Comparison of ENCODE assay signal across 10 mouse cellular contexts in the genomic region with DNA sequence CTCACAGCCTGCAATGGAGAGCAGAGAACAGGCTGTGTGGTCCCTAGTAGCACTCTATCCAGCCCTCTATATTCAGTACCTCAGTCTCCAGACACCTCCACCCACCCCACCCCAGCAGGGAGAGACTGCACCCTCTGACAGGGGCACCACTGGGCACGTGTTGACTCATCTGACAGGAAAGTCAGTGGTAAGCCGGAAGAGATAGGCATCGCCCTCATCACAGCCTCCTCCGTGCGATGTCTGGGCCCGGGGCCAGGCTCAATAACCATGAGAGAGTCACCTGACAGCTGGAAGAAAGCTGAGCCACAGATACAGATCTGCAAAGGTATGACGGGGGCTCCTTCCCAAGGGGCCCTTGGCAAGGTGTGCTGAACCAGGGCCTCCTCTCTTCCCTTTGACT. TPM values are rescaled to one million over a fixed set of nuclear protein-coding genes. Genes with fewer than 3 reads are reported as not detected.
A peak's percentile ranks its signal among the peaks of the same experiment; 100 is the strongest.
DNase-seq lines count a peak whose midpoint lies in the region; ATAC-seq and TF ChIP-seq lines count a peak whose summit lies in the region.
"Had no signal": no experiment of that assay in that cellular context is flagged by ENCODE, and none has a peak within 500 bp of the region (broad histone marks: within the 10 kb centered on the region; RNA-seq: fewer than 3 reads in every experiment).

No protein-coding gene starts in this region.

- 0 out of 2 replicates have a peak, but pooled peaks cover 4% of the 10 kb centered on the region for H3K9me3 ChIP-seq in liver, postnatal 0 days (ENCODE audit: low read length)
- H3K9me3 ChIP-seq in stomach, embryonic 15.5 days: no peaks in the 10 kb centered on the region

- no peak overlapping the region for H3K4me3 ChIP-seq in liver, postnatal 0 days (ENCODE audit: low read depth, low read length)
- H3K4me3 ChIP-seq in stomach, embryonic 15.5 days (replicated peaks): no peak overlapping the region

- DNase-seq in frontal cortex, postnatal 36 days (ENCODE audit: low spot score in 2 of 2): no peak
- DNase-seq in liver, postnatal 0 days: peak; percentile 58
- no peak for DNase-seq in cerebellum, postnatal 4 days (ENCODE audit: low spot score in 2 of 2)
- DNase-seq in testis, postnatal 10 days (ENCODE audit: low spot score): no peak
- no peak for DNase-seq in layer of hippocampus, postnatal 10 days (ENCODE audit: low spot score in 2 of 2)
- DNase-seq: cerebellum, postnatal 36 days; heart, postnatal 10 days had no signal

- H3K27me3 ChIP-seq in liver, postnatal 0 days (ENCODE audit: insufficient read depth, low read length): no peaks in the 10 kb centered on the region
- H3K27me3 ChIP-seq in stomach, embryonic 15.5 days (replicated peaks): no peaks in the 10 kb centered on the region

- TF ChIP-seq EP300 in liver, postnatal 0 days (IDR thresholded peaks at IDR 0.05; ENCODE audit: low read depth): no peak

- peaks cover 21% of the 10 kb centered on the region for H3K4me1 ChIP-seq in liver, postnatal 0 days (ENCODE audit: insufficient read depth)
- peaks cover 33% of the 10 kb centered on the region for H3K4me1 ChIP-seq in stomach, embryonic 15.5 days

- peak overlapping the region; percentile 75 for H3K27ac ChIP-seq in liver, postnatal 0 days (ENCODE audit: low read depth)
- H3K27ac ChIP-seq in stomach, embryonic 15.5 days: peak overlapping the region; percentile 72

- 34% methylated on average over 7 of the region's 7 CpGs for WGBS in liver, postnatal 0 days (ENCODE audit: insufficient replicate concordance)
- 54% methylated on average over 7 of the region's 7 CpGs for WGBS in stomach, embryonic 15.5 days

- no peak for TF ChIP-seq CTCF in liver, postnatal 0 days (IDR thresholded peaks at IDR 0.05; ENCODE audit: low read depth)

- H3K4me2 ChIP-seq in liver, postnatal 0 days (ENCODE audit: low read depth, low read length): peak overlapping the region; percentile 23; the same call in 1 of the 2 replicates
- H3K4me2 ChIP-seq in stomach, embryonic 15.5 days: no peak overlapping the region

- ATAC-seq in frontal cortex, adult (ENCODE audit: low TSS enrichment): peak; percentile 41; the same call in 1 of the 2 replicates
- ATAC-seq in common myeloid progenitor, adult 5-6 weeks (replicated peaks; ENCODE audit: low read depth, poor library complexity, severe bottlenecking): peak; percentile 82
- peak; percentile 40 for ATAC-seq in liver, postnatal 0 days
- peak; percentile 63 for ATAC-seq in stomach, embryonic 15.5 days (ENCODE audit: insufficient read depth, low FRiP score, low read depth)

- peaks cover 32% of the 10 kb centered on the region for H3K36me3 ChIP-seq in liver, postnatal 0 days (replicated peaks; ENCODE audit: insufficient read depth, low read length)
- H3K36me3 ChIP-seq in stomach, embryonic 15.5 days: no peaks in the 10 kb centered on the region

- 0 out of 2 replicates have a peak overlapping the region, but pooled peaks have one; percentile 2 for H3K9ac ChIP-seq in liver, postnatal 0 days (replicated peaks)
- no peak overlapping the region for H3K9ac ChIP-seq in stomach, embryonic 15.5 days

RNA-seq across cellular contexts. Expression of a gene that starts 40.8 kb away (rescaled TPM):
- total RNA-seq in common myeloid progenitor, adult 5-6 weeks (2017): 10.4 and 11.6 TPM in 2 replicates
- polyA plus RNA-seq in liver, postnatal 0 days (2015; fragmentation: Nextera tagmentation; extraction: Ambion mirVana): 10.2 and 11.8 TPM in 2 replicates
- polyA plus RNA-seq in stomach, embryonic 15.5 days (2015; fragmentation: Nextera tagmentation; extraction: Ambion mirVana): 3.2 TPM in 2 replicates
- 1 to 10 TPM; 4.2 to 4.7 TPM for total RNA-seq in layer of hippocampus, postnatal 10 days (2021)

RNA-seq across cellular contexts. Expression of a gene that starts 41.0 kb away (rescaled TPM):
- 0.05 TPM in 1 of 2 replicates, not detected in the other for total RNA-seq in common myeloid progenitor, adult 5-6 weeks (2017)
- polyA plus RNA-seq in liver, postnatal 0 days (2015; fragmentation: Nextera tagmentation; extraction: Ambion mirVana): 0.92 and 1.00 TPM in 2 replicates
- polyA plus RNA-seq in stomach, embryonic 15.5 days (2015; fragmentation: Nextera tagmentation; extraction: Ambion mirVana): 3.6 and 3.7 TPM in 2 replicates
- total RNA-seq in layer of hippocampus, postnatal 10 days (2021): 1 to 10 TPM; 4.0 to 4.2 TPM
